ENCODE assay signal across 8 mouse cellular contexts in genomic region chr6:126553812-126554211, GRCm38 (mm10). TPM values are rescaled to one million over a fixed set of nuclear protein-coding genes. Genes with fewer than 3 reads are reported as not detected.
DNase-seq lines count a peak whose midpoint lies in the region; ATAC-seq lines count a peak whose summit lies in the region.

No protein-coding gene starts in this region.

- 23% methylated on average over 9 of the region's 9 CpGs for WGBS in embryonic facial prominence, embryonic 11.5 days
- WGBS in hindbrain, embryonic 11.5 days = 18% methylated on average over 9 of the region's 9 CpGs
- 30% methylated on average over 9 of the region's 9 CpGs for WGBS in limb, embryonic 11.5 days

- H3K9ac ChIP-seq in embryonic facial prominence, embryonic 11.5 days (replicated peaks; ENCODE audit: low read length) = no peak overlapping the region
- no peak overlapping the region for H3K9ac ChIP-seq in hindbrain, embryonic 11.5 days (ENCODE audit: low read depth, low read length)
- peak overlapping the region; percentile 40; the same call in 1 of the 2 replicates for H3K9ac ChIP-seq in limb, embryonic 11.5 days (ENCODE audit: low read length)

- H3K9me3 ChIP-seq in embryonic facial prominence, embryonic 11.5 days (replicated peaks; ENCODE audit: control insufficient read depth, low read length) = no peaks in the 10 kb centered on the region
- H3K9me3 ChIP-seq in hindbrain, embryonic 11.5 days (ENCODE audit: control insufficient read depth, low read length) = no peaks in the 10 kb centered on the region
- H3K9me3 ChIP-seq in limb, embryonic 11.5 days (ENCODE audit: control insufficient read depth, low read length) = no peaks in the 10 kb centered on the region

- H3K4me2 ChIP-seq in embryonic facial prominence, embryonic 11.5 days (ENCODE audit: low read depth, low read length) = no peak overlapping the region
- no peak overlapping the region for H3K4me2 ChIP-seq in hindbrain, embryonic 11.5 days (replicated peaks; ENCODE audit: low read depth, low read length)
- no peak overlapping the region for H3K4me2 ChIP-seq in limb, embryonic 11.5 days (ENCODE audit: low read depth, severe bottlenecking)

- no peak overlapping the region for H3K27ac ChIP-seq in embryonic facial prominence, embryonic 11.5 days (replicated peaks; ENCODE audit: low read depth, low read length)
- no peak overlapping the region for H3K27ac ChIP-seq in hindbrain, embryonic 11.5 days (ENCODE audit: low read depth, low read length)
- H3K27ac ChIP-seq in limb, embryonic 11.5 days (replicated peaks; ENCODE audit: low read depth, low read length) = no peak overlapping the region

- H3K27me3 ChIP-seq in embryonic facial prominence, embryonic 11.5 days (ENCODE audit: control insufficient read depth, insufficient read depth, low read length) = no peaks in the 10 kb centered on the region
- H3K27me3 ChIP-seq in hindbrain, embryonic 11.5 days (ENCODE audit: control insufficient read depth, insufficient read depth, low read length) = no peaks in the 10 kb centered on the region
- H3K27me3 ChIP-seq in limb, embryonic 11.5 days (ENCODE audit: control insufficient read depth, insufficient read depth, low read length) = no peaks in the 10 kb centered on the region

- H3K4me3 ChIP-seq in embryonic facial prominence, embryonic 11.5 days (ENCODE audit: low read depth, low read length) = no peak overlapping the region
- no peak overlapping the region for H3K4me3 ChIP-seq in hindbrain, embryonic 11.5 days (ENCODE audit: low read depth, low read length)
- H3K4me3 ChIP-seq in limb, embryonic 11.5 days (ENCODE audit: low read depth, low read length) = no peak overlapping the region

- DNase-seq in ovary, postnatal 14 days (ENCODE audit: low spot score) = peak; percentile 12
- no peak for DNase-seq in ovary, adult 18-20 months (ENCODE audit: low spot score)
- DNase-seq in embryonic facial prominence, embryonic 11.5 days (ENCODE audit: low spot score) = peak; percentile 52
- peak; percentile 54 for DNase-seq in hindbrain, embryonic 11.5 days (ENCODE audit: low spot score)
- peak; percentile 30 for DNase-seq in limb, embryonic 11.5 days (ENCODE audit: low spot score)
- DNase-seq in right cerebral cortex, adult 2 months (ENCODE audit: low spot score in 2 of 2) = peak; percentile 57 to 71
- no peak for DNase-seq in thymus, postnatal 0 days (ENCODE audit: low spot score)
- DNase-seq in gastrocnemius, postnatal 25 days = no peak

- peak; percentile 37; the same call in 1 of the 2 replicates for ATAC-seq in embryonic facial prominence, embryonic 11.5 days (replicated peaks; ENCODE audit: insufficient number of reproducible peaks, low FRiP score, low TSS enrichment, low read depth)
- peak; percentile 74 for ATAC-seq in hindbrain, embryonic 11.5 days (ENCODE audit: low FRiP score)
- 0 out of 2 replicates have a peak, but pooled peaks have one; percentile 9 for ATAC-seq in limb, embryonic 11.5 days (ENCODE audit: insufficient number of reproducible peaks, low FRiP score, low TSS enrichment, low read depth)

- H3K4me1 ChIP-seq in embryonic facial prominence, embryonic 11.5 days (ENCODE audit: control insufficient read depth, insufficient read depth, low read length) = no peaks in the 10 kb centered on the region
- no peaks in the 10 kb centered on the region for H3K4me1 ChIP-seq in hindbrain, embryonic 11.5 days (replicated peaks; ENCODE audit: control insufficient read depth, insufficient read depth, low read length)
- no peaks in the 10 kb centered on the region for H3K4me1 ChIP-seq in limb, embryonic 11.5 days (ENCODE audit: control insufficient read depth, insufficient read depth, low read length)

- H3K36me3 ChIP-seq in embryonic facial prominence, embryonic 11.5 days (replicated peaks; ENCODE audit: control insufficient read depth, insufficient read depth, low read depth, low read length) = no peaks in the 10 kb centered on the region
- no peaks in the 10 kb centered on the region for H3K36me3 ChIP-seq in hindbrain, embryonic 11.5 days (ENCODE audit: control insufficient read depth, insufficient read depth, low read length)
- H3K36me3 ChIP-seq in limb, embryonic 11.5 days (ENCODE audit: control insufficient read depth, insufficient read depth, low read length) = no peaks in the 10 kb centered on the region

RNA-seq across cellular contexts. Expression of gene Kcna5, which starts 18.6 kb away (rescaled TPM):
- 1.7 and 2.6 TPM in 2 replicates for polyA plus RNA-seq in embryonic facial prominence, embryonic 11.5 days (2014; fragmentation: Nextera tagmentation; extraction: Ambion mirVana)
- 3.5 and 3.9 TPM in 2 replicates for polyA plus RNA-seq in hindbrain, embryonic 11.5 days (2014; fragmentation: Nextera tagmentation; extraction: Ambion mirVana)
- polyA plus RNA-seq in limb, embryonic 11.5 days (2014; fragmentation: Nextera tagmentation; extraction: Ambion mirVana) = 1.6 and 1.7 TPM in 2 replicates
- 0.36 and 0.48 TPM in 2 replicates for polyA plus RNA-seq in thymus, postnatal 0 days (2015; fragmentation: Nextera tagmentation; extraction: Ambion mirVana)
- total RNA-seq in gastrocnemius, postnatal 25 days (2021) = 1 to 10 TPM; 3.1 to 3.7 TPM

Comparison
In these comparisons a context has a peak if more than half of its experiments do, and no peak if none do; other contexts are left out.
1. DNase-seq: peak in ovary, postnatal 14 days (single experiment), embryonic facial prominence, embryonic 11.5 days (single experiment), hindbrain, embryonic 11.5 days (single experiment), limb, embryonic 11.5 days (single experiment) and right cerebral cortex, adult 2 months (2 of 2); none in ovary, adult 18-20 months (single experiment), thymus, postnatal 0 days (single experiment) and gastrocnemius, postnatal 25 days (single experiment).
2. ATAC-seq: peak in every context shown above with its lines; median percentile 74 in hindbrain, embryonic 11.5 days; 37 in embryonic facial prominence, embryonic 11.5 days; 9 in limb, embryonic 11.5 days.